Mouse (Mus musculus): Measurements from ENCODE around the gene Sbf2.
A peak's percentile ranks its signal among the peaks of the same experiment; 100 is the strongest.
"Not testable (repeated sequence)": the region's sequence is repeated elsewhere in the genome, so short reads cannot be mapped to it uniquely, and the experiment has no call there.

Gene Sbf2

GRCm38 (mm10) chr7:110629892-110630666 is 15.4 kb upstream of the Sbf2 start:
- DNase-seq = peak; percentile 91

GRCm38 (mm10) chr7:110628611-110629354 is 14.1 kb upstream of the Sbf2 start:
- peak; percentile 54 for DNase-seq

GRCm38 (mm10) chr7:110628273-110628600 is 13.5 kb upstream of the Sbf2 start:
- no peak for DNase-seq

- DNase-seq = peak; percentile 73
Measured at GRCm38 (mm10) chr7:110627486-110628272, 13.0 kb upstream of the Sbf2 start, which contains the start of gene Adm. Gene Adm, plus strand, starts transcription at chr7:110627661.

GRCm38 (mm10) chr7:110627099-110627482 is 12.4 kb upstream of the Sbf2 start:
- DNase-seq = peak; percentile 36

- DNase-seq = peak; percentile 50
Measured at GRCm38 (mm10) chr7:110626186-110627098, 11.7 kb upstream of the Sbf2 start.

- DNase-seq = no peak
Measured at GRCm38 (mm10) chr7:110625489-110625888, 10.8 kb upstream of the Sbf2 start.

GRCm38 (mm10) chr7:110624961-110625360 is 10.2 kb upstream of the Sbf2 start:
- no peak for DNase-seq

- DNase-seq = no peak
Measured at GRCm38 (mm10) chr7:110624067-110624466, 9.3 kb upstream of the Sbf2 start.

- DNase-seq = no peak
Measured at GRCm38 (mm10) chr7:110619086-110619611, 4.4 kb upstream of the Sbf2 start.

- no peak for DNase-seq
Measured at GRCm38 (mm10) chr7:110615792-110616191, 1.1 kb upstream of the Sbf2 start.

GRCm38 (mm10) chr7:110615151-110615631 is 469 bp upstream of the Sbf2 start:
- no peak for DNase-seq

- no peak for DNase-seq
Measured at GRCm38 (mm10) chr7:110613381-110614132, 1.2 kb downstream of the Sbf2 start.

- DNase-seq = no peak
Measured at GRCm38 (mm10) chr7:110606906-110607305, 7.8 kb downstream of the Sbf2 start.

GRCm38 (mm10) chr7:110605476-110605875 is 9.2 kb downstream of the Sbf2 start:
- no peak for DNase-seq

- DNase-seq = no peak
Measured at GRCm38 (mm10) chr7:110597141-110597540, 17.6 kb downstream of the Sbf2 start.

- DNase-seq = not testable (repeated sequence)
Measured at GRCm38 (mm10) chr7:110593991-110594390, 20.7 kb downstream of the Sbf2 start.

GRCm38 (mm10) chr7:110587721-110588120 is 27.0 kb downstream of the Sbf2 start:
- no peak for DNase-seq

GRCm38 (mm10) chr7:110585250-110585649 is 29.5 kb downstream of the Sbf2 start:
- DNase-seq = no peak

GRCm38 (mm10) chr7:110584159-110584558 is 30.6 kb downstream of the Sbf2 start:
- no peak for DNase-seq

GRCm38 (mm10) chr7:110583705-110584104 is 31.0 kb downstream of the Sbf2 start:
- no peak for DNase-seq
